Mouse (Mus musculus): ENCODE data around the gene Ppp1r3f. TPM values are rescaled to one million over a fixed set of nuclear protein-coding genes. Genes with fewer than 3 reads are reported as not detected.

Gene Ppp1r3f
- polyA plus RNA-seq, 1 experiment: not detected

DNA sequence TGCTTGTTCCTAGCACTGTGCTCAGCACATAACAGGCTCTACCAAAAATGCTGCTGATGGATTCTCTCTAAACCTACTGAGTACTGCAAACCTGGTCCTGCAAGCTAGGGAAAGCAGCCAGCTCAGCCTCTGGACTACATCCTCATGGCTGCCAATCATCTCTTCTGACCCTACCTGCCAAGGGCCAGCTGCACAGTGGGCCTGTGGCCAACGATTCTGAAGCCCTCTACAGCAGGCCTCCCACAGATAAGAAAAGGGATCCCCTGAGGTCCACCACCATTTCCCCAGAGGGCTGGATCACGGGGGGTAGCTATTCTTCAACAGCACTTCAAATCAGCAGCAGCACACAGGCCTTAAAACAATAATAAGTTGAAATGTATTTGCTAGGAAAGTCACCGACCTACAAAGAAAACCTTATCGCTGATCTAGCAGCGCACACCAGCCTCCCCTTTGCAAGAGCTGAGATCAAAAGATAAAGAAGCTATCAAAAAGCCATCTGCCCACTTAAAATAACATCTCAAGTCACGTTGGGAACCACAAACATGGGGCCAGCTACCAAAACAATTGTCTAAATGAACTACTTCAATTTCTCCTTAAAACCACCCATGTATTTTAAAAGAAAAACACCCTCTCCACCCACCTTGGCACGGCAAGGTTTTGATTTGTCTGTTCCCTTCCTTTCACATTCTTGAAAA lies 3.5 kb downstream of the Ppp1r3f start:
- 40% methylated on average over 7 of the region's 7 CpGs for WGBS
- TF ChIP-seq POLR2A (IDR thresholded peaks at IDR 0.05; ENCODE audit: insufficient read depth, low read depth, low read length) (no peak), CTCF (IDR thresholded peaks at IDR 0.05; ENCODE audit: insufficient read depth, low read depth, low read length) (no peak)
- H3K4me1 ChIP-seq (ENCODE audit: control insufficient read depth, insufficient read depth, low read length): peaks cover 20% of the 10 kb centered on the region
- no peak overlapping the region for H3K4me3 ChIP-seq (ENCODE audit: insufficient read depth, low read depth, low read length)
- no peak overlapping the region for H3K27ac ChIP-seq (ENCODE audit: insufficient read depth, low read depth, low read length)

DNA sequence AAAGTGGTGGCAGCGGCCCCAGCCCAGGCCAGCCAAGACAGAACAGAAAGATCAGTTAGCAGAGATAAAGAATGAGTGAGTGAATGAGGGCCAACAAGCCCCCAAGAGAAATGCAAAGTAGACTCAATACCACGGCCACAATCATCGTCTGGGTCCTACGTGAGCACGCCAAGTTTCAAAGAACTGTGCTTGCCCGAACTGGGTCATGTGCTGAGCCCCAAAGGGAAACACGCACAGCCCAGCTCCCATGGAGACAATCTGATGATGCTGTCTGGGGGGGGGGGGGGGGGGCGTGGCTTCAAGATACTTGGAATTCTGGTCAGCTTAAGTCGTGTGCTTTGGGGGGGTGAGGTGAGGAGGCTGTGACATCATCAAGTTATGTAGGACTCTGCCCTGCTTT lies 6.6 kb downstream of the Ppp1r3f start:
- Histone ChIP-seq H3K4me3 (ENCODE audit: insufficient read depth, low read depth, low read length) (no peak overlapping the region), H3K27ac (ENCODE audit: insufficient read depth, low read depth, low read length) (no peak overlapping the region), H3K4me1 (ENCODE audit: control insufficient read depth, insufficient read depth, low read length) (peaks cover 9% of the 10 kb centered on the region)
- no peak for TF ChIP-seq POLR2A (IDR thresholded peaks at IDR 0.05; ENCODE audit: insufficient read depth, low read depth, low read length)
- TF ChIP-seq CTCF (IDR thresholded peaks at IDR 0.05; ENCODE audit: insufficient read depth, low read depth, low read length): no peak
- WGBS: 63% methylated on average over 9 of the region's 9 CpGs

DNA sequence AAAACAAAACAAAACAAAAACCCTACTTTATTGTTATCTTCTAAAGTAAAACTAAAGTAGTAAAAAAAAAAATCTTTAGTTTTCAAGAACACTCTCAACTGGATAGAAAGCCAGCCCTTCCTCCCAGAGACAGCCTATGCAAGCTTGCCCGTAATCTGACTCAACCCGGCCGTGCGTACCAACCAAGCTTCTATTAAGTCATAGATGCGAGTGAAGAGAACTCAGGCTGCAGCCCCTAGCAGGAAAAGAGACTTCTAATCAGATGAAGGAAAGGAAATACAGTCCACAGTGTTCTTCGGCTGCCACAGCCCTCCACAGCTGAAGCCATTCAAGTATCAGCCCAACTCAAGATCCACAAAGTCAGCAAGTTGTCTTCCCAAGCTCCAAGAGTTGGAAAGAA lies 7.7 kb downstream of the Ppp1r3f start:
- TF ChIP-seq CTCF (IDR thresholded peaks at IDR 0.05; ENCODE audit: insufficient read depth, low read depth, low read length) (no peak), POLR2A (IDR thresholded peaks at IDR 0.05; ENCODE audit: insufficient read depth, low read depth, low read length) (no peak)
- 85% methylated on average over 6 of the region's 6 CpGs for WGBS
- no peak overlapping the region for H3K27ac ChIP-seq (ENCODE audit: insufficient read depth, low read depth, low read length)

DNA sequence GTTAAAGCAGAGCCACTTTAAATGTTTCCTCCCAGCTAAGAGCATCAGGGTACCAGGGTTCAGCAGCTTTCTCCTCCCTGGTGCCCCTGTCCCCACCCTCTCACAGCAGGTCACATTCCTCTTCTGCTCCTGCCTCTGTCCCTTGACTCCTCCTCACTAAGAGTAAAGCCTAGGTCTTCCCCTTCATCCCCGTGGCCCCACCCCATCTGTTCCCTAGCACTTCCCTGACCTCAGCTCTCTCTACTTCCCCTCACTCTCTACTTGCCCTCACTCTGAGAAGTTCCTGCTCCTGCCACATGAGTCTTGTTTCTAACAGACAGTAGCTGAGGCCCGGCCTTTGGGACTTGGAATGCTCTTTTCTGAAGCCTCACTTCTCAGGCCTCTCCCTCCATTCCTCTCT lies 11.0 kb downstream of the Ppp1r3f start:
- no peak overlapping the region for H3K27ac ChIP-seq (ENCODE audit: insufficient read depth, low read depth, low read length)
- TF ChIP-seq CTCF (IDR thresholded peaks at IDR 0.05; ENCODE audit: insufficient read depth, low read depth, low read length) (no peak), POLR2A (IDR thresholded peaks at IDR 0.05; ENCODE audit: insufficient read depth, low read depth, low read length) (no peak)
- H3K4me3 ChIP-seq (ENCODE audit: insufficient read depth, low read depth, low read length): no peak overlapping the region
- 40% methylated on average over 2 of the region's 2 CpGs for WGBS
- H3K4me1 ChIP-seq (ENCODE audit: control insufficient read depth, insufficient read depth, low read length): no peaks in the 10 kb centered on the region

More for the DNA sequence above, 7.7 kb downstream of the Ppp1r3f start:
- no peak overlapping the region for H3K4me3 ChIP-seq (ENCODE audit: insufficient read depth, low read depth, low read length)
- H3K4me1 ChIP-seq (ENCODE audit: control insufficient read depth, insufficient read depth, low read length): peaks cover 7% of the 10 kb centered on the region; the same call in 1 of the 2 replicates

DNA sequence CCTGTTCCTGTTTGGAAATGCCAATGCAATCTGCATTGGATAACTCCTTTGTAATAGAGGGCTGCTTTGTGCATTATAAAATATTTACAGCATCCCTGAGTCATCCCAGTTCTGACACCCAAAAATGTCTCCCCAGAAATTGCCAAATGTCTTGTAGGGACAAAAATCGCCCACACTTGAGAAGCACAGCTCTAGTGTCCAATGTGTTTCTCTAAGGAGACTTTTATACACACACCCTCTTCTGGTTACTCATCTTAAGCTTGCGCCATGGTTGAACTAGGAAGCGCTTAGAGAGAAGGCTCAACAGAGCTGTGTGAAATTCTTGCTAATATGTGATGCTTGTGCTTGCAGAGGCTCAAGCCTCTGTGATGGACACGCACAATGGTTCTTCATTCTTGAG lies 20.6 kb downstream of the Ppp1r3f start:
- no peak overlapping the region for H3K27ac ChIP-seq (ENCODE audit: insufficient read depth, low read depth, low read length)
- TF ChIP-seq CTCF (IDR thresholded peaks at IDR 0.05; ENCODE audit: insufficient read depth, low read depth, low read length) (no peak), POLR2A (IDR thresholded peaks at IDR 0.05; ENCODE audit: insufficient read depth, low read depth, low read length) (no peak)
- no peak overlapping the region for H3K4me3 ChIP-seq (ENCODE audit: insufficient read depth, low read depth, low read length)
- H3K4me1 ChIP-seq (ENCODE audit: control insufficient read depth, insufficient read depth, low read length): no peaks in the 10 kb centered on the region
- 88% methylated on average over 4 of the region's 4 CpGs for WGBS

DNA sequence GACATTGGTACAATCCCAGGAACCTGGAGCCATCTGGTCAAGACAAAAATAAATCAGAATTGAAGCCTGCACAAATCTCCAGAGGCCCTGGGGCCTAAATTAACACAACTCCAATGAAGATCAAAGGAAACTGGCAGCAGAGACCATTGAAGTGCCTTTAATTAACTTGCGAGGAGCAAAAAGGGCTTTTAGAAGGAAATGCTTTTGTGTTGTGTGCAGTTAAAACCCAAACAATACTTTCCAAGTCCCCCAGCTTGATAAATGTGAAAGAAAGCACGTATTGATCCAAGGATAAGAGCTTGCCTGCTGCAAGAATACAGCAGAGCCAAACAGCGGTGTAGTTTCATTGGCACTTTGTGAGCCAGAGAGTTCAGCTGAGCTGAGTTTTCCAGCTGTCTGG lies 49.1 kb downstream of the Ppp1r3f start:
- TF ChIP-seq POLR2A (IDR thresholded peaks at IDR 0.05; ENCODE audit: insufficient read depth, low read depth, low read length) (no peak), CTCF (IDR thresholded peaks at IDR 0.05; ENCODE audit: insufficient read depth, low read depth, low read length) (no peak)
- WGBS: 37% methylated on average over 3 of the region's 3 CpGs
- H3K4me3 ChIP-seq (ENCODE audit: insufficient read depth, low read depth, low read length): no peak overlapping the region

More for the DNA sequence above, 49.1 kb downstream of the Ppp1r3f start:
- Histone ChIP-seq H3K27ac (ENCODE audit: insufficient read depth, low read depth, low read length) (no peak overlapping the region), H3K4me1 (ENCODE audit: control insufficient read depth, insufficient read depth, low read length) (no peaks in the 10 kb centered on the region)

Other genes starting within 250 kb of the Ppp1r3f start
- gene Usp27x, start 198.5 kb downstream of the Ppp1r3f start, polyA plus RNA-seq (2012; ENCODE audit: insufficient read depth, insufficient read length, low replicate concordance, missing spikeins): not detected in 2 replicates
- not detected in 2 replicates for gene Foxp3, start 639 bp downstream of the Ppp1r3f start, polyA plus RNA-seq (2012; ENCODE audit: insufficient read depth, insufficient read length, low replicate concordance, missing spikeins)
- not detected in 2 replicates for gene Ccdc22, start 31.2 kb upstream of the Ppp1r3f start, polyA plus RNA-seq (2012; ENCODE audit: insufficient read depth, insufficient read length, low replicate concordance, missing spikeins)
- gene Cacna1f, start 32.8 kb upstream of the Ppp1r3f start, polyA plus RNA-seq (2012; ENCODE audit: insufficient read depth, insufficient read length, low replicate concordance, missing spikeins): not detected in 2 replicates
- 236 and 474 TPM in 2 replicates for gene Syp, start 64.2 kb upstream of the Ppp1r3f start, polyA plus RNA-seq (2012; ENCODE audit: insufficient read depth, insufficient read length, low replicate concordance, missing spikeins)
- not detected in 2 replicates for gene Prickle3, start 83.0 kb upstream of the Ppp1r3f start, polyA plus RNA-seq (2012; ENCODE audit: insufficient read depth, insufficient read length, low replicate concordance, missing spikeins)
- not detected in 2 replicates for gene Plp2, start 97.1 kb upstream of the Ppp1r3f start, polyA plus RNA-seq (2012; ENCODE audit: insufficient read depth, insufficient read length, low replicate concordance, missing spikeins)
- not detected in 2 replicates for gene Magix, start 107.0 kb upstream of the Ppp1r3f start, polyA plus RNA-seq (2012; ENCODE audit: insufficient read depth, insufficient read length, low replicate concordance, missing spikeins)
- gene Gpkow, start 122.8 kb upstream of the Ppp1r3f start, polyA plus RNA-seq (2012; ENCODE audit: insufficient read depth, insufficient read length, low replicate concordance, missing spikeins): not detected in 2 replicates
- gene Wdr45, start 140.1 kb upstream of the Ppp1r3f start, polyA plus RNA-seq (2012; ENCODE audit: insufficient read depth, insufficient read length, low replicate concordance, missing spikeins): not detected in 2 replicates
- not detected in 2 replicates for gene Gm45208, start 148.0 kb upstream of the Ppp1r3f start, polyA plus RNA-seq (2012; ENCODE audit: insufficient read depth, insufficient read length, low replicate concordance, missing spikeins)
- not detected in 2 replicates for gene Praf2, start 154.2 kb upstream of the Ppp1r3f start, polyA plus RNA-seq (2012; ENCODE audit: insufficient read depth, insufficient read length, low replicate concordance, missing spikeins)
- not detected in 2 replicates for gene Ccdc120, start 176.6 kb upstream of the Ppp1r3f start, polyA plus RNA-seq (2012; ENCODE audit: insufficient read depth, insufficient read length, low replicate concordance, missing spikeins)
- gene Tfe3, start 188.3 kb upstream of the Ppp1r3f start, polyA plus RNA-seq (2012; ENCODE audit: insufficient read depth, insufficient read length, low replicate concordance, missing spikeins): not detected in 2 replicates
- gene Gripap1, start 215.5 kb upstream of the Ppp1r3f start, polyA plus RNA-seq (2012; ENCODE audit: insufficient read depth, insufficient read length, low replicate concordance, missing spikeins): 96.6 TPM in 1 of 2 replicates, not detected in the other
- not detected in 2 replicates for gene Kcnd1, start 248.0 kb upstream of the Ppp1r3f start, polyA plus RNA-seq (2012; ENCODE audit: insufficient read depth, insufficient read length, low replicate concordance, missing spikeins)

Measured in olfactory bulb, adult 2 months (tissue).